Mouse (Mus musculus) right cerebral cortex, postnatal 4 days (tissue): Measurements from ENCODE around the gene Rbm20.
A peak's percentile ranks its signal among the peaks of the same experiment; 100 is the strongest.
"Not testable (repeated sequence)": the region's sequence is repeated elsewhere in the genome, so short reads cannot be mapped to it uniquely, and the experiment has no call there.

Source experiments
- DNase-seq: peaks from one replicate; pipeline ENCODE4 v3.0.0-alpha.2; 2022

The Rbm20 gene

DNA sequence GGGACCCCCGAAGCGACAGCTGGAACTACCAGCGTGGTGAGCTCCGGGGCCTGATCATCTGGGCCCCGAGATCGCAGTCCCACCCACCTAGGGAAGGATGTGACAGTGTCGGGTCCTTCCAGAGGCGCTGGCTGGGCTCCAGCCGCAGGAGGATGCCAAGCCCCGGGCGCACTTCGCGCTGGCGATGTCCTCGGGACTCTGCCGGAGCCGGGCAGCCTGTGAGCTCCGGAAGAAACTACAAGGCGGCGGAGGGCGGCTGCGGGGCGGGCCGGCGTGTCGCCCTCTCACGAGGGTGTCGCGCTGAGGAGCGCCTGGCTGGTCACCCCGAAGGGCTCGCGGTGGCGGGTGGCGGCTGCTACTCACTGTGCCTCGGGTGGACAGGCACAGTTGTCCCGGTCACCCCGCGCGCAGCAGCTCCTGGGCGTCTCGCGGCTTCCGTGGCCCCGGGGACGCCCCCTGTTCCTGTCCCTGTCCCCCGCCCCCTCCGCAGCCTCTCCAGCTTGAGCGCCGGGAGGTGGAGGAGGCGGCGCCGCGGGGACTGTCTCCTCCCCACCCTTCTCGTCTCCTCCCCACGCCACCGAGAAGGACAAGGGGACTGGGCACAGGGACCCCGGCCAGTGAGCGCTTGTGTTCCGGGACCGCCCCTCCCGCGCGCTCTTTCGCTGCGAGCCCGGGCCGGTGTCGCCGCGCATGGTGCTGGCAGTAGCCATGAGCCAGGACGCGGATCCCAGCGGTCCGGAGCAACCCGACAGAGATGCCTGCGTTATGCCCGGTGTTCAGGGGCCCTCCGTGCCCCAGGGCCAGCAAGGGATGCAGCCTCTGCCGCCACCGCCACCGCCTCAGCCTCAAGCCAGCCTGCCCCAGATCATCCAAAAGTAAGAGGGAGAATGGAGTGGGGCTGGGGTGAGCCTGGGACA is at the start of gene Rbm20:
TSS of gene Rbm20 (plus strand) at position 589 of the 917 bp plus-strand sequence.
- DNase-seq = peak; percentile 42

DNA sequence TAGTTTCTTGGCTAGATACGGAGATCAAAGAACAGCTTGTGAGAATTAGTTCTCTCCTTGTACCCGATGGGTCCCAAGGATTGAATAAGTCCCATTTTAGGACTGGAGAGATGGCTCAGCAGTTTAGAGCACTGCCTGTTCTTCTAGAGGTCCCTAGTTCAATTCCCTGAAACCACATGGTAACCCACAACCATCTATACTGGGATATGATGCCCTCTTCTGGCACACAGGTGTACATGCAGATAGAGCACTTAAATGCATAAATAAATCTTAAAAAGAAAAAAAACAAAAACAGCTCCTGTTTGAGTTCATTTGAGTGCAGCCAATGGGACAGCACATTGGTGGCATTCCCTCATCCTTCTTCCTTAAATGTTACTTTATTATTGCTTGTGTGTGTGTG is 39.1 kb upstream of the Rbm20 start:
- no peak for DNase-seq

DNA sequence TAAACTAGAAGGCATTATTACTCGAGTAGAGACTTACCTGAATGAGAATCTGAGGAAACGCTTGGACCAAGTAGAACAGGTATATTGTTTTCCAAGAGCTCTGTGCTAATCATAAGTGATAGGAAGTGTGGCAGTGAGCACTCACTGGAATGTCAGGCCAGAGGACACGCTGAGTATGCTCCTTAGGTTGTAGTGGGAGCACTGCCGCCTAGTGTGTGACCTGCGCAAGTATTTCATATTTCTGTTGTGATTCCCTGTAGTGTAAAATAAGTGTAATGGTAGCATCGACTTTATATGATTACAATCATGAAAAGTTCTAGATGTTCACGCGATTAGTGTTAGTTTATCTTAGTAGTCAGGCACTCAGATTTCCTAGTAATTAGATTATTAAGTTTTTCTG is 38.4 kb upstream of the Rbm20 start:
- no peak for DNase-seq

DNA sequence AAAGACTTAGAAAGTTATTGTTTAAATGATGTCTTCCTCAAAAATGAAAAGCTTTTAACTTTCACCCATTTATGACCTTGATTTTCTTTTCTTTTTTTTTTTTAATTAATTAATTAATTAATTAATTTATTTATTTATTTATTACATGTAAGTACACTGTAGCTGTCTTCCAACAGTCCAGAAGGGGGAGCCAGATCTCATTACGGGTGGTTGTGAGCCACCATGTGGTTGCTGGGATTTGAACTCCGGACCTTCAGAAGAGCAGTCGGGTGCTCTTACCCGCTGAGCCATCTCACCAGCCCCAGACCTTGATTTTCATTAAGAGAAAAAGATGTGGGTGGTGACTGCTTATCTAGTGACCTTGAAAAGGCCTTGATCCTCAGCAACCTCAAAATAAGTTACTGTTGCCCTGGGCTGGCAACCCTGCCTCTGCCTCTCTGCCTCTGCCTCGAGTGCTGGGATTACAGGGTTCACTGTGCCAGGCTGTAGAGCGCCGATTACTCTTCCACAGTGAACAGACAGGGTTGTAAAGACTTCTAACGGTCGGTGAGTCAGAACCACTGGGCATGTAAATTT is 33.0 kb upstream of the Rbm20 start:
- no peak for DNase-seq

DNA sequence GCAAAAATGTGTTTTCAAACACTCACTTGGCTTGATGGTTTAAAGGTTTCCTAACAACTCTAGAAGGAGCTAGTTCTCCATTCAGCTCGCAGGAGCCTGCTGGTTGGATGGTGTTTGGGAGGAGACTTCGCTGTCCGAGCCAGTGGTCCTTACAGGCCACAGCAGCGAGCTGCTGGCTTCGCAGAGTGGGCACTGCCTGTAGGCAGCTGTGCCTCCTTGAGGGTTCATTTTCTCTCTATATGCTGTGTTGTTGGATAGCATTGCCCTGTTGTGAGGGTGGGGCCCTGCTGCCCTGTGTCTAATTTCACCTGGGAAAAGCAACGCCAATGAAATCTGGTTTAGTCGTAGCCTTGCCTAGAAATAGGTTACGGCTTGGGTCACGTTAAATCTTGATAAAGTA is 29.8 kb upstream of the Rbm20 start:
- no peak for DNase-seq

DNA sequence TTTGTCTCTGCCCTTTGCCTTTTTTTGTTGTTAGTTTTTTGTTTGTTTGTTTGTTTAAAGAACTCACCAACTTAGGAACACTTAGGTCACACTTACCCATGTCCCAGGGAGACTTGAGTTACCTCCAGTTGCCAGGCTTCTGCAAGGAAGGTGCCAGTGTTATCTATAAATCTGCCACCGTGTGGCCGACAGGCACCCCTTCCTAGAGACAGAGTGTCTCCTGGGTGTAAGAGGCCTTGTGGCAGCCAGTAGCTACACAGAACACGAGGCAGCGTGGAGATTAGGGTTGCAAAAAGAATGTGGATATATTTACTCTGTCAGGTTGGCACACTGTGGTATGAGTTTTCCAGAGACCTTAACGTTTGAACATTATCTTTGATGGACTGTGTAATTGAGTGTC is 29.1 kb upstream of the Rbm20 start:
- no peak for DNase-seq

DNA sequence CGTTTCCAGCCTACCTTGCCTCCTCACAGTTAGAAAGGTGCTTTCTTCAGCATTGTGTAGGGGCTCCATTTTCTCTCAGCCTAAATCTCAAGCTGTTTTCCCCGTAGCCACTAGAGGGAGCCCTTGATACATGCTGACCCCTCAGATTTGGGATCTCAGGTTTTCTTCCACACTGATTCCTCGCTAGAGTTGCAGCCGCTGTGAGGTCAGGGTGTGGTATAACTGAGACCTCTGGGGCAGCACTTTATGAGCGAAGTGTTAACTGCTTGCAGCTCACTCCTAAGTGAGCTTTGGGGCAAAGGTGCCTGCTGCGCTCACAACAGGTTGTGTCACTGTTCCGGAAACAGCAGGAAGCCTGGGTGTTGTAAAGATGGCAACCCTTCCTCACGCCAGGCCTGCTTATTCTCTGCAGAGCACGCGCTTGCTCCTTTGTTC is 28.3 kb upstream of the Rbm20 start:
- peak; percentile 70 for DNase-seq

DNA sequence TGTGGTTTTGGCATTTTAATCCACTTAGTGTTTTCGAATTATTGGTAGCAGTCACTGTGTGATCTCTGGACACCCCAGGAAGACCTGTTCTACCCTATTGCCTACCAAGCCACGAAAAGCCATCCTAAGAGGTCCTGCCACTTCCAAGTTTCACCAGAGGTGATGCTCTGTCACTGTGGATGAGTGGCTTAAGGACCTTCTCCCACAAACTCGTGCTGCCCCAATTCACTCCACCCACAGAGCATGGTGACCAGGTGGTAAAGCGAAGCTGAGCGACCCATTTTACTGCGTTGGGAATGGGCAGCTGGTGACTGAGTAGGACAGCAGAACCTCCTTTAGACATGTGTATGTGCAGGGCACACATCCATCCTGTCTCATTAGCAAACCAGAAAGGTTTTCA is 27.7 kb upstream of the Rbm20 start:
- no peak for DNase-seq

DNA sequence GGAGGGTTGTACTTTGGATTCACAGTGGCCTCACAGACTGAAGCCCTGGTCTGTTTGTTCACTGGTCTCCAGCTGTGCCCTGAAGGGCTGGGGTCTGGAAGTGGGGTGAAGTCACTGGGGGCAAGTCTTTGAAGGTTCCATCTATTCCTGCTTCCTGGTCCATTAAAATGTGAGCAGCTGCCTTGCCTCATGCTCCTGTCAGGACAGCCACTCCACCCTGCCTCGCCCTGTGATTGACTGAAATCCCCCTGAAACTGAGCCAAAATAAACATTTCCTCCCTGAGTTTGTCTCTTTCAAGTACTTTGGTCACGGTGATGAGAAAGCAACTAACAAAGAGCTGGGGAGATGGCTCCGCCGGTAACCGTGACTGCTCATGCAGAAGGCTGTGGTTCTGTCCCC is 27.3 kb upstream of the Rbm20 start:
- no peak for DNase-seq

DNA sequence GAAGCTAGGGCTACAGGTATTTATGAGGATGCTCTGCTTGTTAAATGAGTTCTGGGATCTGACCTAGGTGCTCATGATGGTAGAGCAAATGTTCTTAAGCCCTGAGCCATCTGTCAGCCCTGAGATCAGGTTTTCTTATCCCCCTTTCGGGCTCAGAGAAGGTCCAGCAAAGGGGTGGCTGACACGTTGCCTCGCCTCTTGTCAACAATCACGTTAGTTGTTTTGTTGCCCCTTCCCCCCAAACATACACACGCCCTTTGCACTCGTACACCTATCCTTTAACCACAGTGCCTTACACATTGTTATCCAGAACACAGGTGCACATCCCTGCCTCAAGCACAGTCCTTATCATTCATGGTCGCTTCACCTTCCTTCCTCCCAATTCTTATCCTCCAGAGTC is 26.2 kb upstream of the Rbm20 start:
- DNase-seq = no peak

DNA sequence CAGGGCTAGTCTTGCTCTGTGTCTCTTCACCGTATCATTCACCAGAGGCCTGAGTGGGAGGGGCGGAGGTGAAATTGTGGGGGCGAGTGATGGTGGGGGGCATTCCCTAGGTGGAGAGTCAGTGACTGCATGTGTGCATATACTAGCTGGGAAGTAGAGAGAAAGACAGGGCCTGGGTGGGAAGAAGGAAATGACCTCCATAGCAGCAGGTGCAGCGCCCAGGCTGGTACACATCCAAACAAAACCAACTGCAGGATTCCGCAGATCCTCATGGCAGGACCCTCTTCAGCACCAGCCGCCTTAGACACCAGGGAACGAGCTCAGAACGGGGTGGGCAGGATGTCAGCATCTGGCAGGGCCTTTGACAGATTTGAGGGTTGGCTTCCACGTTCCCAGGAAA is 24.8 kb upstream of the Rbm20 start:
- DNase-seq = no peak

DNA sequence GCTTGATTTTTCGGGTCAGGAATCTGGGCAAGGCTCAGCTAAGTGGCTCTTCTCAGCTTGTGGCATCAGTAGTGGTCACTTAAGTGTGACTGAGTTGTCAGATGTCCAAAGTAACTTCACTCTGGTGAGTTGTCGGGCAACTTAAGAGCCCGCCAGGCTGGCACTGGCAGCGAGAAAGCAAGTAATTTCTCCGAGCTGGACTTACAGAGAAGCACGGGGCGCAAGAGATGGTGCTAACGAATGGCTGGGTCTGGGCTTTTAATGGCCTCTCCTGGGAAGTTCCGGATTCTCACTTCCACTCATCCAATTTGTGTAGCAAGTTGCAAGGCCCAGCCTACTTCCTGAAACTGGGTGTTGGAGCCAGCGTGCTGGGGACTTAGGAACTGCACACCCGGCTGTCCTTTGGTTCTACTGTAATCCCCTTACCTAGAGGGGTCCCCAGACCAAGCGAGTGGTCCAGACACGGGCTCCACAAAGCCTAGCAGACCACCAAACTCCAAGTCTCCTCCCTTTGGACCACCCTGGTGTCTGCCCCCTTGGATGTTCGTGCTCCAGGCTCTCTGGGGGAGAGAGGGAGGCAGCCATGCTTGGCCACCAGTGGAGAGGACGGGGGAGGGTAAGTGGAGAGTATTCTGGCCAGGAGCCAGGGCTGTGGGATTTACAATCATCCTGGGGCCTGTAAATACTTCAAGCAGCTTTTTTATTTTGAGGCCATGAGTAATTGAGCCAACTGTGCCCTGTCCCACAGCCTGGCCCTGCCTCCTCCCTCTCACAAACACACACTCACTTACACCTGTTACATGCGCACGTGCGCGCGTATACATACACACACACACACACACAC is 23.3 kb upstream of the Rbm20 start:
- DNase-seq = peak; percentile 41

DNA sequence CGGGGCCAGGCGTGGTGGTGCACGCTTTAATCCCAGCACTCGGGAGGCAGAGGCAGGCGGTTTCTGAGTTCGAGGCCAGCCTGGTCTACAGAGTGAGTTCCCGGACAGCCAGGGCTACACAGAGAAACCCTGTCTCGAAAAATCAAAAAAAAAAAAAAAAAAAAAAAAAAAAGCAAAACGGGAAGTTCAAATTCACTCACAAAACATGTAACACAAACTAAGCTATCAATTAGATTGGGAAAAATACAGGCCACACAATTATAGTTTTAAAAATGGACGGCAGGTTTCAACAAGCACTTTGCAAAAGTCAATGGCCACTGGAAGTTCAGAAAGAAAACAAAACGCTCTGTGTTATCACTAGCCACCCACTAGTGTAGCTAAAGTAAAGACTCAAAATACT is 20.7 kb upstream of the Rbm20 start:
- not testable (repeated sequence) for DNase-seq

DNA sequence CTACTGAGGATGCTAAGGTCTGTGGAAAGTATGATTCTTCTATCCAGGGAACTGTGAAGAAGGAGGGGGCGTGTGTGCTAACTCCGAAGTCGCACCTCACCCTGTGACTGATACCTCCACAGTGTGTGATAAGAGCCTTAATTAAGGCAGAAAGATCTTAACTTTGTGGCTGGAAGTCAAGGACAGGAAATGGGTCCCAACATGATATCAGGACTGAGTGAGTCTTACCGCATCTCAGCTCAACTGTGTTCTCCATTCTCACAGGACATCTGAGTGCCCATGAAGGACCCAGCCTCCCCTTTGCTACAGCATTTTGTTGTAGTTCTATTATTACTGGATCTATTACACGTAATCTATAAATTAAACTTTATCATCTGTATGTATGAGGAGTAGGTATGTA is 19.7 kb upstream of the Rbm20 start:
- DNase-seq = no peak

DNA sequence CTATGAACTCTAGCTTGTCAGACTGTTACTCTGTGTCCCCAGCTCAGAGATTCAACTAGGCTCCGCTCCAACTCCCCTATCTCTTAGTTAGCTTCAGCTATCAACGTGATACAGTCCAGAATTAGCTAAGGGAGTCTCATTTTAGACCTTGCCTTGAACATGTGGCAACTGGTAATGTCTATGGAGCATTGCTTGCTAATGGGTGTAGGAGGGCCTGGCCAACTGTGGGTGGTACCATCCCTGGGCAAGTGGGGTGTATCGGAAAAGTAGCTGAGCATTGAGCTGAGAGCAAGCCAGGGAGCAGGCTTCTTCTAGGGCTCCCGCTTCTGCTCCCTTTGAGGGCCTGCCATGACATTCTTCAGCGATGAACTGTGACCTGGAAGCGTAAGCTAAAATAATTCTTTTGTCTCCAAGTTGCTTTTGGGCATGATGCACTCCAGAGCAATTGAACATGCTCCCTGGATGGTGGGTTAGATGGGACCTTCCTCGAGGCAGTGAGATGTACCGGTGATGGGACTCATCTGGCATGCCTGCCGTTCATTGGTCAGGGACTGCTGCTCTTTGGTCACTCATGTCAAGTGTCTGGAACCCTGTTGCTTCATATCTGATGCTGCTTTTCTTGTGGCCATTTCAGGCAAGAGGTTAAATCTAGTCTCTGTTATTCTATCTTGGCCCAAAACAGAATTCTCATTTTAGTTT is 16.2 kb upstream of the Rbm20 start:
- DNase-seq = no peak

DNA sequence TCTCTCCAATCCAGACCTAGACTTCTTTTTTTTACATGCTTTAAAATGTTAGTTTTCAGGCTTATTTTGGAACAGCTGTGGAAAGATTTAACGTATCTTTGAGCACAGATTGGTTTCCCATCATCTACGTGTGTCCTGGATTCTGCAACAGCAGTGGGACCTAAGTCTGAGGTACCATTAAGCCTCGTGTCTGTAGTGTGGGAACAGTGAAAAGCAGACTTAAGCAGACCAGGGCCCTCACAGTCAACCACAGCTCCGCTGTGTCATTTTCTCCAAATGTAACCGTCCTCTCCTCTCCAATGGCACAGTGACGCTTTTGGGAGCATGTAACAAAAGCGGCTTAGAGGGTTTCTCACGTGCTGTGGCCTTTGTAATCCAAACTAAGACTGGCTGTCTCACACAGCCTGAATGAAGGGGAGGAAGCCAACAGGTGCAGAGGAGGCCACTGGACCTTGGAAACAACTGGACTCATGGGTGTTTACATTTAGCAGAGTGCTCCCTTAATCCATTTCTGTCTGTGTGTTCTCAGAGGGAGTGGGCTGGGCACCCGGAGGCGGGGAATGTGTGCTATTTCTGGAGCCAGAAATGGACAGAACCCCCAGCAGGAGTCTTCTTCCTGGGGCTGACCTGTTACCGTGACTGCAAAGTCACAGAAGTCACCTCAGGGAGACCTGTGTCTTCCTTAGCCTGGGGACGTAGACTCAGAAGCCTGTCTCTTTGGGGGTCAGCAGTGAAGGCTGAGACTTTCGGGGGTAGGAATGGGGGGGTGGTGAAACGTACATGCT is 15.0 kb upstream of the Rbm20 start:
- no peak for DNase-seq

DNA sequence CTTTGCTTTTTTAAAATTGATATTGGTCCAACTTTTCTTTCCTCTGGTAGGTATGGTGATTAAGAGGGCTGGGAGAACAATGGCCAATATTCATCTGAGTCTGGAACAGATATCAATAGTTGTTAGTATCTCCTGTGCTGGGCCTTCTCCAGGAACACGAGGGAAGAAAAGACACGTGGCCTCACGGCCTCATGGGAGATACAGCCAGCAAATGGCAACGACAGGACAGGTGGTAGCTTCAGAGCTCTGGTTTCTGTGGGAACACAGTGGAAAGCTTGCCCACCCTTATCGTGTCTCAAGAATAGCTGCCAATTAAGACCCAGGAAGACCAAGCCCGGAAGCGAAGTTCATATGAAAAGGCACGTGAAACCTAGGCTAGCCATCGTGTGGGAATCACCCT is 12.3 kb upstream of the Rbm20 start:
- DNase-seq = no peak

DNA sequence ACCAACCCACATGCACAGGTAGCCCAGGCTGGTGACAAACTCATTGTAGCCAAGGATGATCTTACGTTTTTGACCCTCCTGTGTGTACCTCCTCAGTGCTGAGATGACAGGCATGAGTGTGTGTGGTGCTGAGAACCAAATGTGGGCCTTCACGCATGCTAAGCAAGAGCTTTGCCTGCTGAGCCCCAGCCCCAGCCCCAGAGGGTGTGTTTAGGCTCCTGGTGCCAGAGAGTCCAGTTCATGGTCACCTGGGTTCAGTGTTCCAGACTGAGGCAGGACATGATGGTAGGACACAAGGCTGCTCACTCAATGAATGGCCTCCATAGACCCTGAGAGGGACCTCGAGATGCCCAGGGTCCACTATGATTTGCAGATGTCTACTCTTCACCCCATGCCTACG is 11.7 kb upstream of the Rbm20 start:
- no peak for DNase-seq

DNA sequence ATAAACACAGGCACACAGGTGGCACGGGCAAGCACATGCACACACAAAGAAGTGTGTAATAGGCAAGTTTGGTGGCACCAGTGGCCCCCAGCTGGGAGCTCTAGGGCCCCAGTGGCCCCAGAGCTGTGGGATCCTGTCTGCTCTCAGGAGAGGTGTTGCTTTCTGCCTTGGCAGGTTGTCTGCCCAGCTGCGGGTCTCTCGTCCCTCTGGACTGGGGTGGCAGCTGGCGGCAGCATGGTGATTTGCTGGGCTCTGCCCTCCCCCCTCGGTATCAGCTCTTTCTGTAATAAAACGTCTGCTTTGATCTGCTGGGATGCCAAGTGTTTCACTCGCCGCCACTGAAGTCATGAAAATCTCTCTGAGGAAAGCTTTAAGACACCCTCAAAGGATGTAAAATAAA is 10.4 kb upstream of the Rbm20 start:
- DNase-seq = no peak

DNA sequence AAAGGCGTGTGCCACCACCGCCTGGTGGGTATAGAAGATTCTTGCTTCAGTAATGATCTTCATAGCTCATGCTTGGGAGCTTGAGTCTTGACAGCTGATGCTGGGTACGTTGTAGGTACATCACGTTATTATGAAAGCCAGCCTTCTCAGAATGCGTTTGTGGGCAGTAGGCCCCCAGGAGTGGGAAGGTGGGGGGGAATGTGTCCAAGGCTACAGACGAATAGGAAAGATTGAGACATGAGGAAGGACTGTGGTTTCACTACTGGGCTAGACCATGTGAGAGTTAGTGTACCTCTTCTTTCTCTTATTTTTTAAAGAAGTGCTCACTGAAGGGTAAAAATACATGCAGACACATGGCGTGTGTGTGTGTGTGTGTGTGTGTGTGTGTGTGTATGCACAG is 8.3 kb upstream of the Rbm20 start:
- no peak for DNase-seq

DNA sequence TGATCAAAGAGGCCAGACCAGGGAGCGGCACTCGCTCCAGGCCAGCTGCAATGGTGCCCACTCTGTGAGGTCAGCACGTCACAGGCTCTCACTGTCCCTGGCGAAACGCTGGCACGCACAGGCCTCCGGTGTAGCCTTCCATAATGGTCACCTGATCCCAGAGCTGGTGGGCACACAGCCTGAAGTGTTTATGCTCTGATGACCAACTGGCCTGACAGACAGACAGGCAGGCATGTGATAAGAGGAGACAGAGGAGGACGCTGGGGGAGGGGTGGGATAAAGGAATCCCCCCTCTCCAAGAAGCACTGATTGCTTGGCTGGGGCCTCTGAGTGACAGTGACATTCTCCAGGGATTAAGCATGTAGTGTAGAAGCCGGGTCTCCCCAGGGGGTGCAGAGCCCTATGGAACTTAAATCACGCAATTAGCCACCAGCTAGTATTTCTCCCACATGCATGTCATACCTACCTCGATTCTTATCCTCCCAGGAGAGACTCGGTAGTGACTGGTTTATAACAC is 6.4 kb upstream of the Rbm20 start:
- DNase-seq = no peak

DNA sequence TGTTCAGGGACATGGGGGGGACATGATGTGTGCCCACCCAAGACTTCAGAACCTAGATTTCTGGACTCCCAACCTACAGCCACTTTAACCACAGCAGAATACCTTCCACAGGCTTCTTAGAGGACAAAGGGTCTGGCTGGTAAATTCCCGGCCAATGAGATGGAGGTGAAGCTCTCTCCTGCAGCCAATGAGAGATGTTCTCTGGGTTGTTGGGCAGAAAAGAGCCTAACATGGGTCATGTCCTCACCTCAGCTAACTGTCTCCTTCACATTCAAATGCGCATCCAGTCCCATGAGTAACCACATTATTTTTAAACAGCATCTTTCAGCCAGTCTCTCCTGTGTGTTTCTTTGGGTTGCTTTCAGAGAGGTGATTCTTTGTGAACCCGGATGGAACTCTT is 5.7 kb upstream of the Rbm20 start:
- no peak for DNase-seq
